Mouse (Mus musculus) cerebellum, adult 9-11 months (tissue): ENCODE results near the gene Brinp2.

Source experiments
- DNase-seq: peaks from one replicate; pipeline ENCODE4 v3.0.0; 2022

The Brinp2 gene

DNA sequence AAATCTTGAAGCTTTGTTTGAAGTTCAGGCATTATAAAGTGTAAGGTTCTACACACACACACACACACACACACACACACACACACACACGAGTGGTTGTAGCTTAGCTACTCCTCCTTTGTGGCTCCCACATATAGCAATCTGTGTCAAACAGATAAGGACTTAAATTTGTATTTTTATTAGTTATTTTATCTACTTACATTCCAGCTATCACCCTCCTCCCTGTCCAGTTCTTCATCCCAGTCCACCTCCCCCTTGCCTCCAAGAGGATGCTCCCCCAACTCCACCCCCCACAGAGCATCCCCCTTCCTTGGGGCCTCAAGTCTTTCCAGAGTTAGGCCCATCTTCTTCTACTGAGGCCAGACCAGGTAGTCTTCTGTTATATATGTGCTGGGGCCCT lies 137.4 kb downstream of the Brinp2 start:
- DNase-seq, result no peak

DNA sequence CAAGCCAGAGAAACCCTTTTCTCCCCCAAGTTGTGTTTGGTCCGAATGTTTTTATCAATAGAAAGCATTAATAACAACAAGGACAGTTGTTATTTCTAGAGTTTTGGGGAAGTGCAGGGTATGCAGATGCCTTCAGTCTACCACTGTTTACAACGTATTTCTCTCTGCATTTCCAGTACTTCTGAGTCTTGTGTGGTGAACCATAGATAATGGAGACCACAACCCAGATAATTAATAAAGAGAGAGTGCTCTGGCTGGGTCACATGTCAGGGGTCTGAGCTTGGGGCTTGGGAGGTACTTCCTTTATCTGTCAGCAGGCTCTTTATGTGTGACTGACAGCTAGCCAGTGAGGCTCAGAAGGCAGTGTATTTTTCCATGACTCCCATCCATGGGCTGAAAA lies 137.8 kb downstream of the Brinp2 start:
- no peak for DNase-seq

DNA sequence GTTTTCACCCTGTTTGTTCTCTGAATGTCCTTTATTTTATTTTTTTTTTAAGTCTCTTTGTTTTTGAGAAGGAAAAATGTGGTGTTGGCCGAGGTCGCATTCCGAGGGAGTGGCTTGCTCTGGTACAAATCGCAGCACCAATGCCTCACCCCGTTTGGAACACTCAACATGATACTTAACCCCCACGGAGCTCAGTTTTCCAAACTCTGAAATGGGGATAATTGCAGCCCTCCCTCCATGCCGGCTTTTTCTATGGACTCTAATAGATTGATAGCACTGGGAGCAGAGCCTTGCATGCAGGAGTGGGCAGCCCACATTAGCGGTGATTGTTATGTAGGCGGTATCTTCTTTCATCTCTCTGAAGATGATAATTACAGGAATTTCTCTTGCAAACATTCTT lies 140.5 kb downstream of the Brinp2 start:
- DNase-seq, result no peak

DNA sequence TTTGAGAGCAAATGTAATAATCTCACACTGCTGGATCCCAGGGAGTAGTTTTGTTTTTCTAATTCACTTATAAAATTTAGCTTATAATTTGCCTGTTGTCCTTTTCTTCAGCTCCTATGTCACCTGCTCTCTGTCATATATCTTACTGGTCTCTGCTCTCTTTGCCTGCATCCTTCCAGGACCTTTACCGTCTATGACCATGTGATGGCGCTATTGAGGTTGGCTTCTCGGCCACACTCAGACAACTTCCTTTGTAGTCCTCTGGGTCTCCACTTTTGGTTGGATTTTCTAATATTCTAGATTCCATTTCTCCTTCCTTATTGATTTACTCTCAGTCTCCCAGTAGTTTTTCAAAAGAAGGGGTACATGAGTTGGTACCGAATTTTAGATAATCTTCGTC lies 141.4 kb downstream of the Brinp2 start:
- peak; percentile 17 for DNase-seq

DNA sequence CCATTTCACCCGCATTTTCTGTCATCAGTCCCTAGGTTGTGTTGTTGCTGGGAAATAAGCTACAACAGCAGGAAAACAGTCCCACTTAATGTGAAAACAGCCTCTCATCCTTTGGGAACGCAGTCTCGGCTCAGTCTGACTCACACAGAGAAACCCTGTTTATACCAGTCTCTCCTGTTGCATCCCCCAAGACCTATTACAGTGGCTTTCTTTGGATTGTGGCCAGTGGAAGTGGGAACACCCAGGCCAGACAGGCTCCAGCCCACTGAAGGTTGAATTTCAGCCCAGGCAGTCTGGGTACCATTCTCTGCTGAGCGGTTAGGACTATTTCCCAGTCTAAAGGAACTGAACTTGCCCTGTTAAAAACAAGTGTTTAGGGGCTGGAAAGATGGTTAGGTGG lies 142.4 kb downstream of the Brinp2 start:
- no peak for DNase-seq

DNA sequence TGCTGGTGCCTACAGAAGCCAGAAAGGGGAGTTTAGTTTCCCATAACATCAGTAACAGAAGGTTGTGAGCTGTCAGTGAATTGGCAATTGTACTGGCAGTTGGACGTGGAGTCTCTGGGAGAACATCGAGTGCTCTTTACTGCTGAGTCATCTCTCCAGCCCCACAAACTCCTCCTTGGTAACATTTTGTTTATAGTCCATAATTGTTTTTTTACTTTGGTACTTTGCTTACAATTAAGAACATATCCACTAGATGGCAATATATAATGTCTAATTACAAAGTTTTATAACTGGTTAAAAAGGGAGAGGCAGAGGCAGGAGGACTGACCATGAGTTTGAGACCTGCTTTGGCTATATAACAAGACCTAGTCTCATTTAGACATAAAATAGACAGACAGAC lies 148.5 kb downstream of the Brinp2 start:
- DNase-seq, result no peak

DNA sequence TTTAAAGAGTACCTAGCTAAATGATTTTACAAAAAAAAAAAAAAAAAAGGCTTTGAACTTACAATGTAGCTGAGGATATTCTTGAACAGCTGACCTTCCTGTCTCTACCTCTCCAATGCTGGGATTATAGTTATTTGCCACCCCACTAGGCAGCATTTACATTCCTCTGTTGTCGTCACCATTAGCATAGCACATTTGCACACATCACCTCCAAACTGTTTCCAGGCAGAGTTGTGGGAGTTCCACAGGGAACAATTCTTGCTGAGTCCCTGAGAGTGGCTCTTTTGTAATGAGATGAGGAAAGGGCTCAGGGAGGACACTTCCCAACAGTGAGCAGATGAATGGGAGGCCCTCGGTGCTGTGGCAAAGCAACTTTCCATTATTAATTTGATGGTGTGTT lies 153.2 kb downstream of the Brinp2 start:
- DNase-seq, result no peak
